Mouse (Mus musculus): ENCODE measurements at regions not wholly inside any gene's neighbourhood (a gene's known extent, or its start where the extent isn't known, plus 50 kb on each side); places are given as distances from the start of the nearest gene placed in this dataset.

DNA sequence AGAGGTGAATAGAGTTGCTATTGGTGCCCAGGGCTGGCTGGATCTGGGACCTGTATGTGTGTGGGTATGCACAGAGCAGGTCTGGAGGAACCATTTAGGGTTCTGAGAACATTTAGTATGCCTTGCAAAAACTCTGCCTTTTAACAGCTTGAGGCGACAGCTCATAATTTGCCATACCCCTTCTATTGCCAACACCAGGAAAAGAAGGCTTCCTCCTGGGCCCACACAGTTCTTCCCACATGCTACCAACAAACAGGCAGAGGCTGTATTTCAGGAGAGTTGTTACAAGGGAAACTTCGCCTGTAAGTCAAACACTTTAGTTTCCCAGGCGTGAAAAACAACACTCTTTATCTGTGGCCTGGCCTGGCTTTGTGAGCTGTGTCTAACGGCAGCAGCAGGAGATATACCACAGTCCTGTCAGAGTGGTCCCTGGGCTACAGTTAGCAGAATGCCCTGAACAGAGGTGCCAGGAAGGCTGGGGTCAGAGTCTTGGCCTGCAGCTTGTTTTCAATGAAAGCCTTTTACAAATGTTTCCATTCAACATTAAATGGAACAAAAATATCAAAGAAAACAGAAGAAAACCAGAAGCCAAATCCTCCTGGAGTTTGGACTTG is 225.4 kb downstream of the Dhx35 start:
- no peak for DNase-seq (ENCODE audit: low read depth)

DNA sequence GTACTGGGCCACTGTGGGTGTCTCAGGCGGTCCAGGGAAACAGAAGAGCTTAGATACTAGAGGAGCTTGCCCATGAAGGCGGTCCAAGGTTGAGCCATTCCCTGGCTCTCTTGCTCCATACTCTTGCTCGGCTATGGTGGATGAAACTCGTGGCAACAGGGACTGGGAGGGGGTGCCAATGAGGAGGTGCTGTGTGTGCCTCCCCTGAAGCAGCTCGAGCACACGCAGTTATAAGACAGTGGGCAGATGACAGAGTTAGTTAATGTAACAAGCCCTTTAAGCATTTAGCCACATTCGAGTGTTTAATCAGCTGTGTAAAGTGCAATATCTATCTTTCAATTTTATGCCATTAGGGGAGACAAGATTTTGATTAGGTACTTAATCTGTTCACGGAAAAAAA is 237.5 kb downstream of the Dhx35 start:
- DNase-seq (ENCODE audit: low read depth) = no peak

DNA sequence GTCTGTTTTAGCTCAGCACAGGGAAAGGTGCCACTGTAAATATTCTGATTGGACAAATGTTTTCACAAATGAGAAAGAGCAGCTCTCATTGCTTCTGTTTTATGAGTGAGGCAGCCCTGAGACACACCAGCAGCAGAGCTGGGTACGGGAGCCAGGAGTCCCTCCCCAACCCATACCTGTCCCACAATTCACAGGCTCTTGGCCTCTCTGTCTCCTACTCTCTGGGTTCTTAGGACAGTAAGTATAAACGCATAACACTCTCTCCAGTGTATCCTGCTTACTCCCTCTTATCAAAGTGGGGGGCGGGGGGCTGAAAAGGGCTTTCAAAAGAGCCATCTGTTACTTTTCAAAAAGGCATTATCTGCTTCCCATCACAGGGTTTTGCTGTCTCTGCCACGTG is 245.3 kb downstream of the Dhx35 start:
- no peak for DNase-seq (ENCODE audit: low read depth)

DNA sequence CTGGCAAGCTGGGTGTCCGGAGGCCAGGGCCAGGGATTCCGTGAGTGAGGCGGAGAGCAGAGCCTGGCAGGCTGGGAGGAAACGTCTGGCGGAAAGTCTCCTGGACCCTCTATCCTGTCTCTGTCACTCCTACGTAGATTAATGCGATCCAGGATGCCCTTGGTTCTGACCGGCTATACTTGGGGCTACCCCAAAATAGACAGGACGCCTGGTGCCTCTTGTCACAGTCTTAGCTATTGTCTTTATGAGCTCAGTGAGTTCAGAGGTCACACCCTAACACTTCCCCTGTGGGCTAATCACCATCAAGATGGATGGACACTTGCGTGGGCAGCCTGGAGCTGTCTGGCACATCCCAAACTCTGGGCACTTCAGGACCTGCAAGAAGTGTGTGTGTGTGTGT is 258.9 kb downstream of the Dhx35 start:
- no peak for DNase-seq (ENCODE audit: low read depth)

DNA sequence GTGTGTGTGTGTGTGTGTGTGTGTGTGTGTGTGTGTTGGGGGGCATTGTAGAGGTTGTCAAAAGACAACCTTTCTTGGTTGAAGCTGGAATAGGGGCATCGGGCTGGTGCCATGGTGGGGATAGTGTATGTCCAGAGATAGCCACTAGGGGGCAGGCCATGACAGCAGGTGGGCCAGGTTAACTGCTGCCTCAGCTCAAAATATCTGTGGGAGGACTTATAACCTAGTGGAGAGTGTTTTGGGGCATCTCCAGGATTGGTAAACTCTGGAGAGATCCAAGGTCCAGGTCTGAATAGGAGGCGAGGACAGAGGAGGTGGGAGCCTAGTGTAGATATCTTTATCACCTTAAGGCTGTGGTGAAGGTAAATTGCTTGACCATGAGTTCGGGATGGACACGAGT is 259.3 kb downstream of the Dhx35 start:
- peak; percentile 22 for DNase-seq (ENCODE audit: low read depth)

DNA sequence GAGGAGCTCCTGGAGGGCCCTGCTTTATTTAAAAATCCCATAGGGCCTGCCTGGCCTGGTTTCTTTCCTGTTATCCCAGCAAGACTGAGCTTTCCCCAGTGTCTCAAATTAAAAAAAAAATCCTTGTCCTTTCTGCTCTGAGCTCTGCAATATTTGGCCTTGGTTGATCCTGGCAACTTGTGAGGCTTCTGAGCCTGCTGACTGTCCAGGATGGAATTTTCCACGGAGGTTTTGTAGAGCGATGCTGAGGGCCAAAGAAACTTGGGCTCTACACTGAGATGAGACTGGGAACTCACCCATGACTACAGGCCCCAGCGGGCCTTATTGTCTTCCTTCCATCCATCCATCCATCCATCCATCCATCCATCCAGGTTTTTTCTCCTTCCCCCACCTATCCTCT is 259.8 kb downstream of the Dhx35 start:
- no peak for DNase-seq (ENCODE audit: low read depth)

DNA sequence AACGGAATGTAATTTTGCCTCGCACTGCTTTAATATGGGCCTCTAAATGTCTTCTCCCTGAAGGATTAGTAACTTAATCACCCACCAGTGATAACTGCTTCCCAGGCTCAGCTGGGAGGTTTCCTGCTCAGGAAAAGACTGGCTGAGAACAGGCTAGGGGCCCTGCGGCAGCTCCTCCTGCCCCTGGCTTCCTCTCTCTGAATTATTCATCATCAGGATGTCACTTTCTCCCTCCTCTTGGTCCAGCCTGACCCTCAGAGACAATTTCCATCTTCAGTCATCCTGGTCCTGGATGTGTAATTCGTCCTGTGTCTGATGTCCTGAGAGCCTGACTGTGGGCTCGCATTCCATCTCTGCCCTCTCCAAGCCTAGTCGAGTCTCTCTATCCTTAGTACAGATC is 261.2 kb downstream of the Dhx35 start:
- no peak for DNase-seq (ENCODE audit: low read depth)

DNA sequence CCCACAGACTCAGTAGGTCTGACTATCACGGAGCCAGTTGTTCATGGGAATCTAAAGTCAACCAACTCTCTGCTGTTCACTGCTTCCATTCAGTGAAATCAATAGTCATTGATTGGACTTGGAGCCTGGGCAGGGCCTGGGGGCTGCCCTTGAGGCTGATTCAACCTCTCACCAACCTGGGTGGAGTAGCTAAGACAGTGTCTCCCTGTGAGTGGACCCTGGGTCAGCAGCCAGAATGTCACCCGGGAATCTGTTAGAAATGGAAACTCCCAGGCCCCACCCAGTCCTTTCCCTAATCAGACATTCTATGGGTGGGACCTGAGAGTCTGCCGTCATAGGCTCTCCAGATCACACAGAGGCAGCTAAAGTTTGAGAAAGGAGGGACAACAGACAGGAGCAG is 262.4 kb downstream of the Dhx35 start:
- no peak for DNase-seq (ENCODE audit: low read depth)

DNA sequence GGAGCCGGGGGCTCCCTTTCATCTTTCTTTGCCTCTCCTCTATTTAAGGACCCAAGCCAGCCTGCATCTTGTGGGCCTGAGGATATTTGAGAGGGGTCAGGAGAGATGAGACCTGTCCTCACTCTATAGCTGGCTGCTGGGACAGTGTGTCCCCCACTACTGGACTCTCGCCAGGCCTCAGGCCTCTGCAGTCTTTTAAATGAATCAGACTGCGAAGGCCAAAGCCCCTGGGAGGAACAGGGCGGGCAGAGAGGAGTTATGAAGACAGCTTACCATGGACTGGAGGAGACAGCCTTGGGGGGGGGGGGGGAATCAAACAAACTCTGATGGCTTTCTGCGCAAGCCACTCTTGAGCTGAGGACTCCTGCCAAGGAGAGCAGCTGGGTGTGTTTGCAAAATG is 262.9 kb downstream of the Dhx35 start:
- no peak for DNase-seq (ENCODE audit: low read depth)

DNA sequence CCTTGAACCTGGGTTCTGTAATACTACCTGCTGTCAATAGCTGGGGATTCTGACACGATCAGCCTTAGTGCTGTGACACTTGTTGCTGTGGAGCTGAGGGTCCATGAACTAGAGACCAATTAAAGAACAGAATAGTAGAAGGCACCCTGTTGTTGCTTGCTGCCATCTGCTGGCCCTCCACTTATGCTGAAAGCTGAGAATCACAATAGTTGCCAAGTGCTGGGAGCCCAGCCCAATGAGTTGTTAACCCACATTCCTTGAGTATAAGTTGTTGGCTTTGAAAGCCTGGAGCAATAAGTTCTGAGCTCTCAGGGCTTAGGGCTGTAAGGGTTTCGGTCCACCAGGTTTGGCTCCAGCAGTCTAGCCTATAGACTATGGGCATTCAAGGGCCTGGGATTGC is 267.7 kb downstream of the Dhx35 start:
- no peak for DNase-seq (ENCODE audit: low read depth)

DNA sequence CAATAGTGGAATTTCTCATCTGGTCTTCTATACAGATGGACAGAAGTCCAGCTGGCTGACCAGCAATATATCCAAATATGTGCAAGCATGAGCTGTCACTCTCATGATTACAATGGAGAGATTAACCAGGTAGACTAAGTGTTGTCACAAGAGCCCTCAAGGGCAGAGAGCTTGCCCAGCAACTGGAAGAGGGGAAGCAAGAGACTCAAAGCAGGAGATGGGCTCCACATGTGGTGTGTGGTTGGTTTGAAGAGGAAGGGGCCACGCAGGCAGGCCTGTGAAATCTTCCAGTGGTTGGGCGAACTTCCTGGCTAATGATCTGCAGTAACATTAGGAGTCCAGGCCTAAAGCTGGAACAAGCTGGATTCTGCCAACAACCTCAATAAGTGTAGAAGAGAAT is 268.1 kb downstream of the Dhx35 start:
- no peak for DNase-seq (ENCODE audit: low read depth)

DNA sequence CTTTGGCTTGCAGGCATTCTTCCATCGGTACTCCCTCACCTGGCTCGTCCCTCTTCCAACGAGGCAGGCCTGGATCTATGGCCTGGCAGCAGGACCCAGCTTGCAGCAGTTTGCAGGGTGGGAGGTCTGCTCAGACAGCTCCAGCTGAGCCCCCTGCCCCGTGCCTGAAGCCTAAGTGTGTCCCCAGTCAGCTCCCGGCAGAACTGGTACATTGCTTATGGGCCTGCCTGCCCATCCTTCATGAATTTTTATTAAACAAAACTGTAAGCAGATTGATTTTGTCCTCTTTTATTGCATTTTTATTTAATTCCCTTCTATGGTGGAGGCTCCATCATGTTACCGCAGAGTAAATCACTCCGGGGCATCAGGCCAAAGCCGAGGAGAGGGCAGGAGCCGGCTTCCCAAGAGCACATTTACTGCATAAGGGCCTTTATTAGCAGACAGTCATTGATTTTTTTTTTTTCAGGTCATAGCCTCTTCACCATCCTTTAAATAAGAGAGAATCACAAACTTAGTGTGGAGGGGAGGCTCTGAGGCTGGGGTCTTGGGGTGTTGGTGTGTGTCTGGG is 269.9 kb downstream of the Dhx35 start:
- DNase-seq (ENCODE audit: low read depth) = no peak

DNA sequence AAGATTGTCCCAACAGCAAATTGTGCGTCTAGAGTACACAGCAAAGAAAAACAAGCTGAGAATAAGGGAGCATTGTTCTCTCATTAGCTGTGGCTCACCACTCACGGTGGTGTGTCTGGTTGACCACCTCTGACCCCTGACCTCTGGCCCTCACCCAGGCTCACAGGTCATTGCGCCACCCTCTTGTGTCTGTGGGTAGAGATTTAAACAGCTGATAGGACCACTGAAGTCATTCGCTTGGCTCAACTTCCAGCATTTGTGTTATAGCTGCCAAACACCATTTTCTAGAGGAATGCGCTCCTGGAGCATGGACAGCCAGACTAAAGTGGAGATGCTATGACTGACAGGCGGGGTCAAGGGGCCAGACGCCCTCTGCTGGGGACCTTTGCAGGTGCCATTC is 272.9 kb downstream of the Dhx35 start:
- DNase-seq (ENCODE audit: low read depth) = no peak

DNA sequence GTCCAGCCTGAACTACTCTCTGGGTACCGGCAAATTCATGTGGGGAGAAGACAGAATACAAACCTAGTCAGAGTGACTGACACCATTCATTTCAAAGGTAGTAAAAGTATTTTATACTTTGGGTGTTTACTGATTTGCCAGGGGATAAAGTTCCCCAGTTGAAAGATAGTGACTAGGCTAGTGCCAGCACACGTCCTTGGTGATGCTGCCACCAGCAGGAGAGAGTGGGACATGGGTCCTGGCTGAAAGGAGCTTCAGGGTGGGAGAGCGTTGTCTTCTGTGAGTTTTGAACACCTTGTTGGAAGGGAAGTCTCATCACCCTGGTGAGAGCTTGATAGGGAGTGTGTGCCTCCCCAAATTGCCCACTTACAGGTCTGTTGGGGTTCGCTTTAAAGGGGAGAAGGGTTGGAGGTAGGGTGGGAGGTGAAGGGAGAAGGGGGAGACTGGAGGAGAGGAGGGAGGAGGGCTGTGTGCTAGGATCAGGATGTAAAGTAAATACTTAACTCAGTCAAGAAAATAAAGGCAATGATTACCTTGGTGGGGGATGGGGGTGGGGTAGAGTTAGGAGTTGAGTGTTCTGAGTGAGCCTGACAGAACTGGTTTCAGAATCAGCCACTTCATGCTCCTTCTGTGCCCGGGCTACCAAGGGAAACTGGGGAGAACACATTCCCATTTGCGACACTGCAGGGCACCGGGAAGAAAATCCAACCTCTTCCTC is 273.9 kb downstream of the Dhx35 start:
- DNase-seq (ENCODE audit: low read depth) = no peak

DNA sequence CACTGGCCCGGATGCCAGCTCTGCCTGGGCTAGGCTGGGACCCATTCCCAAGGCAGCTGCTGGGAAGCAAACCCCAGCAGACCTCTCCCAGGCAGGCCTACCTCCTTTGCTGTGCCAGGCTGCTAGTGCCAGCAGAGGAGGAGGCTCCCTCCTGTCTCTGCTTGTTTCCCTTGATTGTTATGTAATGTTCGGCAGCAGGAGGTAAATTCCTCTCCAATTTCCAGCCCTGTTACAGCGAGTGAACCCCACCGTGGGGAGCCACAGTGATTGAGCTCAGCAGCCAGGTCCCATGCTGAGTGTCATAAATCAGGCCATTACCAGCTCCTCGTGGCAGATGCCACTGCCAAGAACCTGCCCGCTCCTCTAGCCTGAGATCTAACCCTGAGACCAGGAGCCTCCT is 274.6 kb downstream of the Dhx35 start:
- DNase-seq (ENCODE audit: low read depth) = no peak

DNA sequence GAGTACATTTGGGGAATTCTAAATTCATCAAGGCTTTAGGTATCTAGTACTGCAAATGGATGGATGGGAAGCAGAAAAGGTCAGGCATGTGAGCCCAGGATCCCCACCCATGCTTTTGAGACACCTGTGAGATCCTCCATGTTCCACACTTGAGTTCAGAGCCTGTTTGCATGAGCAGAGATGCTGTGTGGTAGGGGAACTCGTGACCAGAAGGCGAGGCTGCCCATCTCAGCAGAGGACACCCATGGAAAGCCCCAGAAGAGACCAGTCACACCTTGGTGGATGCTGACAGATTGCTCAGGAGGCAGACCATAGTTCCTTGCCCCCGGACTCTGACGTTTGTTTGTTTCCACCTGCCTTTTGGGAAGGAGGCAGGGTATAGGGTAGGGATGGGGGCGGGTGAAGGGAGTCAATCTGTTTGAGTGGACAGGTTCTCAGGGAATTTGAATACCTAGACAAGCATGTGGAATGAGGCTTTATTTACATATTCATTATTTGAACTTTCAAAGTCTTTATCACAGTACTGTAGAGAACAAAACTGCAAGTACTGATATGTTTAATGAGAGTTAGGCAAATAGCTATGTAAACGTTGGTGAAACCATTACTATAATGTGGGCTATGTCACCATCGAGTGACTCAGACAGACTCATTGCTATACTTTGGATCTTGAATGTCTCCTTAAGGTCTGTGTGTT is 278.5 kb downstream of the Dhx35 start:
- DNase-seq (ENCODE audit: low read depth) = no peak

DNA sequence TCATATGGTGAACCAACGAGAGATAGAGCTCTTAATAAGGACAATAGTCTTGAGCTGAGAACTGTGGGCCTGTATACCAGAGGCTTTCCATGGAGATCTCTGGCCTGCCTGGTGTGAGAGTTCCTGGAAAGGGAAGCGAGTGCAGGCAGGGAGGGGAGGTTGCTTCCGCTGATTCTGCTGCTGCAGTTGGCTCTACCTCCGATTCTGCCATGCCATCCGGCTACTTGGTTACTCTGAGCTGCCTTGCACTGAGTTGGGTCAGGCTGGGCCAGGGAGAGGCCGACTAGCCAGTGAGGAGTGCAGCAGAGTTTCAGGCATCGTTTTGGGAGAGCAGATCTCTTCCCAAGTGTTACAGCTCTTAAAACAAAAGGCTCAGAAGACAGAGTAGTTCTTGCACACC is 285.2 kb downstream of the Dhx35 start:
- DNase-seq (ENCODE audit: low read depth) = no peak

DNA sequence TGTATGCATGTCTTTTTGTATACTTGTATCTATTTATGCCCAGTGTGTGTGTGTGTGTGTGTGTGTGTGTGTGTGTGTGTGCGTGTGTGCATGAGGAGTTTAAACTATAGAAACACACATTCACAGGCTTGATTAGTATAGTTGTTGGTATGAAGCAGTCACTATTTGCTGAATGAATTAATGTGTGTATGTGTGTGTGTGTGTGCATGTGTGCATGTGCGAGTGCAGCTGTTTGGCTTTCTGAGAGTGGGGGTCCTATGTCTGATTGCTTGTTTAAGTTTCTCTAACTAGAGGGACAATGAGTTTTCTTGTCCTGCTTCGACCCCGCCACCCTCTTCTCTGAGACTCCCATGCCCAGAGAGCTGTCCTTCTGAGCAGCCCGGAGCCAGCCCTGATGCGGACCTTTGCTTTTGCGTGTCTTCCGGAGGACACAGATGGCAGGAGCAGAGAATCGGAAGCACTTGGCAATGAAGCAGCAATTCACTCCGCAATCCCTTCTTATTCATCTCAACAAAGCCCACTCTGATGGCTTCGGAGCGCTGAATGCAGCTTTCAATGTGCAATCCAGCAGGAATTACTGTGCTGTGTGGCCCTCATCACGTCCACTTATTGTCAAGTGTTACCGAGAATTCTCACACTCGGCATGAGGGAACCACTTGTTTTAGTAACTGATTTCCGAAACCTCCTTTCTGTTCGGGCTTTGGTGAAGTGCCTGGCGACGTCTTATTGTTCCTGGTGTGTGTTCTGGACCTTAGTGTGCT is 286.4 kb downstream of the Dhx35 start:
- DNase-seq (ENCODE audit: low read depth) = no peak

DNA sequence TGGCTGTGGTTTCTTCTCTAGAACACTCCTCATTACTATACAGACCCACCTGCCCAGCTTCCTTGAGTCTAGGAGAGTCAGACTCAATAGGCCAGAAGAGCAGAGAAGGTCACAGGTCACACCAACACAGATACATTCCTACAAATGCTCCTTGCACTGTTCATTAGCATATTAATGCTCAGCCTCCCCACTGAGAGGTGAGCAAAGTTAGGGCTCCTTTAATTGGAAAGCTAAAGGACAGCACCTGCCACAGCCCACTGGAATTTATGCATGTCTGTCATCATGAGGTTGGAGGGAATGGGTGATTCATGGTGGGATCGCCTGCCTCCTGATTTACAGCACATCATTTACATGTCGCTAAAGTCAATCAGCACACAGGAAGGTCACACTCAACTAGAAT is 292.2 kb downstream of the Dhx35 start:
- DNase-seq (ENCODE audit: low read depth) = no peak

DNA sequence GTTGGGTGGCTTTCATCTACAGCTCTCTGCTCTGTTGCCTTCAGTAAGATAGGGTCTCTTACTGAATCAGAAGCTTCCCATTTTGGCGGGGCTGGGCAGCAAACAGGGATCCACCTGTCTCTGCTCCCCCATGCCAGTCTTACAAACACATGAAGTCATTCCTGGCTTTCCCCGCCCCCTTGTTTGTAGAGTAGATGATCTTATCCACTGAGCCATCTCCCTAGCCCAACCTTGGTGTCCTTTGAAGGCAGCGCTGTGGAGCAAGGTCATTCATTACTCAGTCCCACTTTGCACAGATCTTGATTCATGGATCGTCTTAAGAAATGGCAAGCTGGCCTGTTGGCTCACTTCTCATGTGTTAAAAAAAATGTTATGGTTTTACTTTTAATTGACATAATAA is 293.6 kb downstream of the Dhx35 start:
- DNase-seq (ENCODE audit: low read depth) = no peak

DNA sequence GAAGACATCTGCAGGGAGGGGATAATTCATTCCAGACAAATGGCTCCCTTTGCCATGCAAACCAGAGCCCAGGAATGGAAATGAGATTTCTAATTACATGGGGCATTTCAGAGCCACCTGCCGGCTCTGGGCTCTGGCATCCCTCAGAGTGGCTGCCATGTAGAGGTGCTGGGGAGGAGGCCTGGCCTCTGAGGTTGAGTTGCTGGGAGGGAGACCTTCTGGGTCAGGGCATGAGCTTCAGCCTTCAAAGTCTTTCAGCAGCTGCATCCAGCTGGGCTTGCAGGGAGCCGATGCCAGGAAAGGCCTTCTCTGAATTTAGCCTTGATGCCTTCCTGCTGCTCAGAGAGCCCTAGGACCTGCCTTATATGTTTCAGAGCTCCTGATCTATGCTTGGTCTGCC is 302.1 kb downstream of the Dhx35 start:
- DNase-seq (ENCODE audit: low read depth) = no peak

DNA sequence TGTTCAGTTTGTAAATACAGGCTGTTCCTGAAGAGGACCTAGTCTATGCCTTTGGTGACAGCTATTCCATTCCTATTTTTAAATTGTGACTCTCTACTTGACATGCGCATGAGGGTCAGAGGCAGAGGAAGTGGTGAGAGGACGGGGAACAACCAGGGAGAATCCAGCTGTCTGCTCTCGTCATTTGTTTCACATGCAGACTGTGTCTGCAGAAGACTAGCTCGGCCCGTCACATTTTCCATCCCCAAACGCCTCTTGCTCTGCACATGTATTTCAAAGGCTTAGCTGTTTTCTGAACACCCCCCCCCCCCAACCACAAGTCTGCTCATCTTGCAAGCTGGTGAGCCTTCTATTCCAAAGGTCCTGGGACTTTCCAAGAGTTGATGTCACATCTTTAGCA is 339.4 kb downstream of the Dhx35 start:
- DNase-seq (ENCODE audit: low read depth) = no peak

DNA sequence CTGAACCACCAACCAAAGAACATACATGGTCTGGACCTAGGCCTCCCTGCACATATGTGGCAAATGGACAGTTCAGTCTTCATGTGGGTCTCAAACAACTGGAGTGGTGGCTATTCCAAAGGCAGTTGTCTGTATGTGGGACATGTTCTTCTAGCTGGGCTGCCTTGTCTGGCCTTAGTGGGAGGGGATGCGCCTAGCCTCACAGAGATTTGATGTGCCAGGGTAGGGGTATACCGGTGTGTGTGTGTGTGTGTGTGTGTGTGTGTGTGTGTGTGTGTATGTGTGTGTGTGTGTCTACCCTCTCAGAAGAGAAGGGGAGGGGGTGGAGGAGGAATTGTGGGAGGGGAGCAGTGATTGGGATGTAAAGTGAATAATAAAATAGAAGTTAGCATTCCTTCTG is 344.0 kb downstream of the Dhx35 start:
- DNase-seq (ENCODE audit: low read depth) = no peak

All from 416B (cell line).